Mouse (Mus musculus): Measurements from ENCODE around the gene Upf2.

Upf2 gene

DNA sequence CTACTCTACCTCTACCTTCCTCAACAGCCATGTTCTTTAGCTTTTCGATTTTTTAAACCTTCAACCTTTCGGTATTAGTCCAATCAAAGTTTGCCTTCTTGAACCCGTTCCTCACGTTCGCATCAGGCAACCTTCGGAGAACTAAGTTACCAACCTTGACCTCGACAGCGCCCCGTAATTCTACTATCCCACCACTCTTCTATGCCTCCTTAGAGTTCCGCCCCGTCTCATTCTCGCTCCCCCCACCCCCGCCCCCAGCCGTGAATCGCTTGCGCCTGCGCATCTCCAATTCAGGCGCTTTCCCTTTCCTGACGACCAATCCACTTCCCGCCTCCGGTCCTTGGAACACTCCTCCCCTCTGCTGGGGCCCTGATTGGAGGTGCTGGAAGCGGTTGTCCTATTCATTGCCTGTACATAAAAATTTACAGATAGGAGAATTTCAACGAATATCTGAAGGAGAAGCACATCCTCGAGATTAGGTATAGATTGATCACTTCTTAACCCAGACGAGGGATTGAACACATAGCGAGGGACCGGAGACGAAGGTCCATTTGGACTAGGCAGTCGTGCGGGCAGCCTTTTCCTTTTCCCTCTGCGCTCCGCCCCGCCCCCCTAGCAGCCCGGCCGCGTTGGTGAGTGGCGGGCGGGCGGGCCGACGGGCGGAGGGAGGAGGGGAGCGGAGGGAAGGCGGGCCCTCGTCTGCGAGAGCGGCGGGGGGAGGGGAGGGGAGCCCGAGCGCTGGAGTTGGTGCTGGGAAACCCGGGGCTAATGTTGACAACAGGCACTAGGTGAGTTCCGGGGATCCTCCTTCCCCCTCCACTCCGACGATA, at the start of gene Upf2:
Gene Upf2 (plus strand): TSS at position 704 of the 830 bp plus-strand sequence.
- peak; percentile 93 to 95 for DNase-seq (ENCODE audit: low spot score in 2 of 2)

DNA sequence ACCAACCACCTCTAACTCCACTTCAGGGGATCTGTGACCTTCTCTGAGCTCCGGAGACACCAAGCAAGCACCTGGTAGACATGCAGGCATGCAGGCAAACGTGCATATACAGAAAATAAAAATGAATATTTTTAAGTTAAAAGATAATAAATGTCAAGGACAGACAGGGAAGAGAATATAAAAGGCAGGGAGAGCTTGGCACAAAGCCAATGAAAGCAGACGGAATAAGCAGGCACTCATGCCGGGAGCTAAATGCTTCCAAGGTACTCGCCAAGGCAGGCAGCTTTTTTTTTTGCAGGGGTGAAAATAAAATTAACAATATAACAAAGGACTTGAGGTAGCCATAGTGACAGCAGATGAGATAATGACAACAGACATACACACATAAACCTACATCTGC, 45.2 kb upstream of the Upf2 start:
- no peak for DNase-seq (ENCODE audit: low spot score in 2 of 2)

DNA sequence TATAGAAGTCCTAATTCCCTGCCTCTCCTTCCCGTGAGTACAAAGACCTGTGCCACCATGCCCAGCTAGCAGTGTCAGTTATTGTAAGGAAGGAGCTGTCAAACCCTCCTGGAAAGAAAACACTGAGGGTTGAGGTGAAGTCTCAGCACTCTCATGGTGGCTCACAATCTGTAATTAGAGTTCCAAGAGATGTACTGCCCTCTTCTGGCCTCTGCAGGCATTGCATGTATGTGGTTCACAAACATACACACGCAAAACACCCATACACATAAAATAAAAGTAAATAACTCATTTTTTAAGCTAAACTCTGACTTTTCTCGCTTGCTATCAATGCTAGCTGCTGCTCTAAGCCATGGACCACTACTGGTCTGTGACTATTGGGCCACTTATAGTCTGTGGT, 44.6 kb upstream of the Upf2 start:
- peak; percentile 37 to 55 for DNase-seq (ENCODE audit: low spot score in 2 of 2)

DNA sequence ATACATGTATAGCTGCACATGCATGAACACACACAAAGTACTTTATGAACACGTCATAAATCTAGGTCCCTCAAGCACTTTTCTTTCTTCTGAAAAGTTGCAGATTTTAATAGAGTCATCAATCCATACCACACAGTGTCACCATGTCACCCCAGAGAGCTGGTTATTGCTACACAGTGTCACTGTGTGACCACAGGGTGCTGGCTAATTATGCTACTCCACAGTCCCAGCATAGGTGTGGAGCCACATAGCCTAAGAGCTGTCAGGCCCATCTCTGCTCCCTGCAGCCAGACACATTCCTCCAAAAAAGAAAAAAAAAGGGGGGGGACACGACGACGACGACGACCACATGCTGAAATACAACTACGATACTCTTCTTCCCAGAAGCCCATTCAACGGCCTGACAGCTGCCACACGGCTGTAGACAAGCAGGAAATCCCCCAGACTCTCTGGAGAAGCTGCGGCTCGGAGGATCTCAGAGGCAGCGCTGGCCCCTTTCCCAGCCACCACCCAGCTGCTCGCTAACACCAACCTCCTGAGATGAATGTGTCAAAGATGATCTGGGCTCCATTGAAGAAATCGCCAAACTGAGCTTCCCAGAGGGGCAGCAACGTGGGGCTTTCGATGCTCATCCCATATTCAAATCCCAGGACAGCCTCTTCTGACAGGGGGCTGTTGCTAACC, 39.8 kb upstream of the Upf2 start:
- no peak for DNase-seq (ENCODE audit: low spot score in 2 of 2)

DNA sequence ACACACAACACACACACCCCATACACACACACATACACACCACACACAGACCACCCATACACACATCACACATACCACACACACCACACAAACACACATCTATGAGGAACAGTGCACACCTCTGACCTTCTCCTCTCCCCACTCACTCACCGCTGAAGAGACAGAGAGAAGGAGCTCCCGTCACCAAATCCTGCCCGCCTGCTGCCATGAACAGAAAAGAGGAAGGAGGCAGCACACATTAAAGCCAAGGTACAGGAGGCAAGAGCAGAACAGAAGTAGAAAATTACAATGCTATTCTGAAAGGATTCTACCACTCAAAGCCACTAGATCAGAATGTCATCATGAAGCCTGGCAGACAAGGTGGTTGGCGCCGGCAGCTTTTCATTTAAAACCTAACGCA, 28.4 kb upstream of the Upf2 start:
- DNase-seq (ENCODE audit: low spot score in 2 of 2), result no peak

DNA sequence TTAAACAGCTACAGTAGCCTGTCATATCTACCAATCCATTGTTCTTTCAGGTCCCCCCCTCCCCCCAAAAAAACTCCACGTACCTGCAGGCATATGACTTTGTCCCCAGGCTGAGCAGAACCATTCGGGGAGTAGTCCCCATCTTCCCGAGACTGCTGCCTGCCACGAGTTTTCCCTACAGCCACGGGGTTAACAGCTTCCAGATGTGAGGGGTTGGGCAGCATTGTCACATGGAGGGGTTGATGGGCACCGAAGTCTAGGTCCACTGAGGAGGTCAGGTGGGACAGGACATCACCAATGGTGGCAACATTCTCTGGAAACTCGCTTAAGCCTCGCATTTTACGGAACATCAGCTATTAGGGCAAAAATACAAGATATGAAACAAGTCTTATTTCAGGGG, 27.5 kb upstream of the Upf2 start:
- DNase-seq (ENCODE audit: low spot score in 2 of 2), result no peak

DNA sequence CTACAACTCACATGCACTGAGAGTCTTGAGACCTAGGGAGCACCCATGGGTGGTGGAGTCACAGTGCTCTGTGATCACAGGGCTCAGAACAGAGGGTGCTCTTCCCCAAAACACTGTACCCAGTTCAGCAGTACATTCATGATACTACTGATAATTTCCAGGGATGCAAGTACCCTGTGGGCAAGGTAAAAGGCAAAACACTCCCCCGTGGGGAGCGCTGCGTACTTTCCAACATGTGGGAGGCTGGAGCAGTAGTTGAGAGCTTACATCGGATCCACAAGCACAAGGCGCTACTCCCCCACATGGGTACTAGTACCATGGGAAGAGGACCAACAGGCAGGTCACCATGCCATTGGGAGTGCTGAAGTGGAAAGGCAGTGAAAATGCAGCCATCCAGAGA, 23.8 kb upstream of the Upf2 start:
- no peak for DNase-seq (ENCODE audit: low spot score in 2 of 2)

DNA sequence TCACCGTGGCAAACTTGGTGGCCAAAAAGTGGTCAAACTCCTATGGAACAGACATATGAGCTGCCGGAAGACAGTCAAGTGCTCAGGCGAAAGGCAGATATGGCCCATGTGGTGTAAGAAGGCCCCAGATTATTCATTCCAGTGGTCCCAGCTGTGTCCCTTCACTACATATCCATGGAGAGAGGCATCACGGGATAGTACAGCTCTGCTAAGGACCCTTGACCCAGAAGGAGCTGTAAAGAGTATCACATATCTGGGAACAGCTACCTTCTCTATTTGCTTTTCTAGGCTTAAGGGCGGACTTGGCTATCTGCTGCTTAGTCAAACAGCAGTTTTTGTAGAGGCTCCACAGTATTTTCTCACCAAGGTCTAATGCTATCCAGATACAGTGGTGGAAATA, 21.5 kb upstream of the Upf2 start:
- DNase-seq (ENCODE audit: low spot score in 2 of 2), result no peak

DNA sequence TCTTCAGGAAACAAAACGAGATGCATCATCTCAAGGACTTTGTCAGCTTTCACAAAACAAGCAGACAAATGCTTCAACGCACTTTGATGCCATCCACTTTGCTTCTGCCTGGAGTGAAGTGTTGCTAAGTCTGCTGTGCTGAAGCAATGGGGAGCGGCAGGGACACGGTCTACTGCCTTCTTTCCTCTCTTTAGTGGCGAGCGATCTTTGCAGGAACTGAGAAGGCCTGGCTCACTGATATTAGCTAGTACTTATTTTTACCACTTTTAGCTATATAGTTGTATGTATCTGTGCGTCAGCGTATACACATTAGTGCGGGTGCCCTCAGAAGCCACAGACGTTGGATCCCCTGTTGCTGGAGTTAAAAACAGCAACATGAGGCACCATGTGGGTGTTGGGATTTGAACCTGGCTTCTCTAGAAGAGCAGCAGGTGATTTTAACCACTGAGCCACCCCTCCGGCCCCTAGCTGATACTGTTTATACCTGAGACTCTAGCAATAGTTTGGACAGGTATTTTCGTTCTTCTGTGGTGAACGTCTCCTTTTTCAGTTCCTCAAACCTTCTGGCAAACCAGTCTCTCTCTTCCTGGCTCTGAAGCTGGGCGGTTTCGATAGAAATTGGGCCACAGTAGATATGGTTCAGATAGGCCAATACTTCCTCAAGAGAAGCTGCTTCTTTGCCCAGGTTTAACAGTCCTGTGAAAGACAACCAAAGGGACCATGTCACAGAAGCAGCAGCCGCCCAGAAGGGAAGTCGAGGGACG, 20.8 kb upstream of the Upf2 start:
- DNase-seq (ENCODE audit: low spot score in 2 of 2), result peak in 1 of 2 experiments; percentile 48

DNA sequence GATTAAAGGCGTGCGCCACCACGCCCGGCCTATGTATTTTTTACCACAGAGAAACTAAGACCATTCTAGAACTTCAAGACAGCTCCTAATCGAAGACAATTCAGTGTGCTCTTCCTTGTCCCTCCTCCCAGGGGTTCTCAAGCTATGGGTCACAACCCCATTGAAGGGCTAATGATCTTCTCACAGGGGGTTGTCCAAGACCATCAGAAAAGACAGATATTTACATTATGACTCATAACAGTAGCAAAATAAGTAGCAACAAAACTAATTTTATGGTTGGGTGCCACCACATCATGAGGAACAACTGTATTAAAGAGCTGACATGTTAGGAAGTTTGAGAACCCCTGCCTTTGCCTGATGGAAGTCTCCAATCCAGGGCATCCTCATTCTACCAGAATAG, 19.3 kb upstream of the Upf2 start:
- no peak for DNase-seq (ENCODE audit: low spot score in 2 of 2)

DNA sequence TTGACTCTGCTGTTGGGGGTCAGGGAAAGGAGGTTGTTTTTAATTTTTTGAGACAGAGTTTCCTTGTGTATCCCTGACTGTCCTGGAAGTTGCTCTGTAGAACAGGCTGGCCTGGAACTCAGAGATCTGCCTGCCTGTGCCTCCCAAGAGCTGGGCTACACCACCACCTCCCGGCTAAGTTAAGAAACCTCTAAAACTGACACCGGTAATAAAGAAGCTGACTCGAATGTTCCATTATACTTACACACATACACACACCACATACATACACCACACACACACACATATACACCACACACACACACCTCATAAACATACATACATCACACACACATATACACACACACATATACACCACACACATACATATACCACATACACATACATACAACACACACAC, 16.3 kb upstream of the Upf2 start:
- DNase-seq (ENCODE audit: low spot score in 2 of 2), result no peak

DNA sequence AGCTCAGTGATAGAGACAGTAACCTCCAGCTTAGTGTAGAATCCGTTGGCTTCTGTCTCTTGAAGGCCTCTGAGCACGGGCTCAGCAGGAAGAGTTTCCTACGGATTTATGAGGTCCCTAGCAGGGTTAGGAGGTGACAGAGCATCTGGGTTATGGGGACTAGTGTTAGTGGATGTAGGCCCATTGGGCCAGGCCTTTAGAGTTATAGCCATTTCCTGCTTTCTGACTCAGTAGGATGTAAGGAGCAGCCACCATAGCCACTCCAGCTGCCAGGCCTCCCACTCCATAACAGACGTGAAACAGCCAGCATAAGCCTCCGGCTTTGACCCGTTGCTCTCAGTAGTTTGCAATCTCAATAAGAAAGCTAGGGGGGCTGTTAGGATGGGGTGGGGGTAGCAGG, 15.2 kb upstream of the Upf2 start:
- DNase-seq (ENCODE audit: low spot score in 2 of 2), result no peak

DNA sequence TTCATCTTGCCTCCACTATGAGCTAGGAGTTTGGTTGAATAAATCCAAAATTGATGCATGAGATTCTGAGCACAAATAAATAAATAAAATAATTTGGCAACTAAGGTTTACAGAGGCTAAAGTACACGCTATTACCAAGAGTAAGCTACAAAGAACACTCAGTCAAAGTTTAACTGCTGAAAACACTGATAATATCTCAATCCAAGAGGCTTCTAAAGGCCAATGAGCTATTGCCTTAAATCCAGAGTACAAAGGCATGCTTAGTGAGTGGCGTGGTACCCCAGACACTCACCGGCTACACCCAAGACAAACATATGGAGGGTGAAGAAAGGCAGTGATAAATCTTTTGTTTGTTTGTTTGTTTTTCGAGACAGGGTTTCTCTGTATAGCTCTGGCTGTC, 14.7 kb upstream of the Upf2 start:
- DNase-seq (ENCODE audit: low spot score in 2 of 2), result no peak

DNA sequence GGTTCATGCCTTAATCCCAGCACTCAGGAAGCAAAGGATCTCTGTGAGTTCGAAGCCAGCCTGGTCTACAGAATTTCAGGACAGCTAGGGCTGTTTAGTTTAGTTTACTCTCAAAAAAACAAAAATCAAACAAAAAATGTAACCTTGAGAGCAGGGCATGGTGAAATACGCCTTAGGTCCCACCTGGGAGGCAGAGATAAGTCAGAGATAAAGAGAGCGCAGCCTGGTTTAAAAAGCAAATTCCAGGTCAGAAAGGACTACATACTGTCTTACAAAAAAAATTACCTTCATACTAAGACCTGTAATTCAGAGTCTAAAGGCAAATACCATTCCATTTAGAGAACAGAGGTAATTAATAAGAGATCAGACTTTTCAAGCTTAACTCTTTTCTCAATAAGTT, 11.9 kb upstream of the Upf2 start:
- no peak for DNase-seq (ENCODE audit: low spot score in 2 of 2)

DNA sequence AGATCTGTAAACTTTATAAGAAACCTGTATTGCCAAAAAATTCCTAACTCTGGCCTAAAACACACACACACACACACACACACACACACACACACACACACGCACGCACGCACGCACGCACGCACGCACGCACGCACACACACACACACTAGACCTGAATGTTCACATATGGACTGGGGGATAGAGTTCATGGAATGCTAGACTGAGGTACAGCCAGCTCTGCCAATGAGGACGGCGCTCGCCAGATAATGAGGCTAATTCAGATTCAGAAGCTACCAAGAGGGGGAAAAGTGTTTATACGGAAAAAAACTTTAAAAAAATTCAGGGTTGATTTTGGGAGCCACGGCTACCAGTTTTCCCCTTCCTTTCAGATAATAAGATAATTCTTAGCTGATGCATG, 11.4 kb upstream of the Upf2 start:
- no peak for DNase-seq (ENCODE audit: low spot score in 2 of 2)

DNA sequence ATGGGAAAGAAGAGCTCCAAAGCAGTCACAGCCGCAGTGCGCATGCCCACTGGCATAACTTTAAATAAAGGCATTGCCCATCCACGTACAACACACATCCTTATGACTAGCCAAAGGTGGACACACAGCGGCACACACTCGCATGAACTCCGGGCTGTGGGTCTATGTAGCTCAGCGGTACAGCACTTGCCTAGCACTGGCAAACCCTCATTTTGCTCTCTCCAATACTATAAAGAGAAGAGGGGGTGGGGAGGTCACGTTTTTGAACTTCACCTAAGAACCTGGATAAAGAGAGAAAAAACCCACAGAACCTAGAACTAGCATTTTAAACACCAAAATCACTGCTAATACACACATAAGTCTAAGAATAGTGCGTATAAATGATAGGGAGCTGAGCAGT, 10.3 kb upstream of the Upf2 start:
- no peak for DNase-seq (ENCODE audit: low spot score in 2 of 2)

DNA sequence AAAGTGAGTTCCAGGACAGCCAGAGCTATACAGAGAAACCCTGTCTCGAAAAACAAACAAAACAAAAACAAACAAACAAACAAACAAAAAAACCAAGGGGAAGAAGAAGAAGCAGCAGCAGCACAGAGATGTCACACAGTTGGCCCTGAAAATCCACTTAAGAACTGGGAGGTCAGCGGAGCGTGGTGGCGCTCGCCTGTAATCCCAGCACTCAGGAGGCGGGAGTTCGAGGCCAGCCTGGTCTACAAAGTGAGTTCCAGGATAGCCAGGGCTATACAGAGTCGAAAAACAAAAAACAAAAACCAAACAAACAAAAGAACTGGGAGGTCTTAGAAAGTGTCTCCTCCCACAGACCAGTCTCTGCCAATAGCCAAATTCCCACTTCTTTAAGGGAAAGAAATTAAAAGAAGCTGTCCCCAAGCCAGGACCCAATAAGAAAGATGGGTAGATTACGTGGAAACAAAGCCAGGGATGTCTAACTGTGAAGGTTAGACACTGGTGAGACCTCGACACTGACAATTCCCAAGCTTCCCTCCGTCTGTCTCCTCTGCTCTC, 9.3 kb upstream of the Upf2 start:
- no peak for DNase-seq (ENCODE audit: low spot score in 2 of 2)

DNA sequence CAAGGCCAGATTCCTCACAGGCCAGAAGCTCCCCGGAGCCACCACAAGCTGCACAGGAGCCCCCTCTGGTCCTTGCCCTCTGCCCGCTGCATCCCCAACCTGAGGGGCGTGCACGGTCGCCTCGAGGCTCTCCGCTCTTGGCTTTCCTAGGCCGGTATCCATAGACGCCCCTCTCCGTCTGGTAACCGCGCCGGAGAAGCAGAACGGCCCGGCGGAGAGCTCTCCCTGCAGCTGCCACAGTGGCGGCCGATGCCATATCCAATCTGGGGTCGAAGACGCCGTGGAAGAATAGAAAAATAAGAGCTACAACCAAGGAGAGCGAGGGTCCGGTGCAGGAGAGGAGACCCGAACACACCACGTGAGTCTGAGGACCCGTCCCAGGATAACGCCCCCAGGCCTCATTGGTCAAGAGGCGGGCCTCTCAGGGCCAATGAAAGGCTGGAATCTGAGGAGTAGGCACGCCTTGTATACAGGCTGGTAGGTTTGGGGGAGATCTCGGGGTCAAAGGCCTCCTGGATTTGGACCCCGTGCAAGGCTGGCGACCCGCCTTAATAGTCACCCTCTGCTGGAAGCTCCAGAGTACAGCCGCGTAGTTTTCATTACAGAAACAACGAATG, 8.7 kb upstream of the Upf2 start, which contains the start of gene Dhtkd1:
Gene Dhtkd1 (minus strand): TSS at position 377 of the 617 bp plus-strand sequence.
- peak in 1 of 2 experiments; percentile 4 for DNase-seq (ENCODE audit: low spot score in 2 of 2)

DNA sequence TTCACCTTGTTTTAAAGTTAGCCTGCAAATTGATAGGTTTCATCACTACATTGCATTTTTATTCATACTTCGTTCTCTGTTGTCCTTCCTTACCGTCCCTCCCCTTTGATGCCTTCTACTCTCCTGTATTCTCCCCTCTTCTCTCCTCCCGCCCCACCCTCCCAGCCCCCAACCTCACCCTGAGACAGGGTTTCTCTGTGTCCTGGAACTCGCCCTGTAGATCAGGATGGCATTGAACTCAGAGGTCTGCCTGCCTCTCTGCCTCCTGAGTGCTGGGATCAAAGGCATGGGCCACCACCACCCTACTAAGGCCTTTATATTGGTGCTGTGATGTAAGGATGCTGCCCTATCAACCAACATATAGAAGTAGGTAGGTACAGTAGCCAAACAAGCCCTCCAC, 8.2 kb upstream of the Upf2 start:
- no peak for DNase-seq (ENCODE audit: low spot score in 2 of 2)

DNA sequence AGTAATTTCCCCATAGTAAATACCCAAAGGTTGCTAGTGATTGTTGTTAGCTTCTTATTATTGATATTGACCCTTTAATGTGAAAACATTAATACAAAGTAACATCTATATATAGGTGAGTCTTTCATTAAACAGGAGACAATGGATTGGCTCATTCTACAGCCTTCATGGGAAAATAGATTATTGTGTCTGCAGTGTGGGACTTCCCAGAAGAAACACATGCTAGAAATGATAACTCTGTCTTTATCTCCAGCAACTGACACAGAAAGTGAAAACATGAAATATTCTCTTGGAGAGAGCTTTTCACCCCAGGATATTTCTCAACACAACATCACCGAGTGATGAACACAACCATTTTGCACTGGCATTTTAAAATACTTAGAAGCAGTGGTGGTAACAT, 5.6 kb upstream of the Upf2 start:
- no peak for DNase-seq (ENCODE audit: low spot score in 2 of 2)

DNA sequence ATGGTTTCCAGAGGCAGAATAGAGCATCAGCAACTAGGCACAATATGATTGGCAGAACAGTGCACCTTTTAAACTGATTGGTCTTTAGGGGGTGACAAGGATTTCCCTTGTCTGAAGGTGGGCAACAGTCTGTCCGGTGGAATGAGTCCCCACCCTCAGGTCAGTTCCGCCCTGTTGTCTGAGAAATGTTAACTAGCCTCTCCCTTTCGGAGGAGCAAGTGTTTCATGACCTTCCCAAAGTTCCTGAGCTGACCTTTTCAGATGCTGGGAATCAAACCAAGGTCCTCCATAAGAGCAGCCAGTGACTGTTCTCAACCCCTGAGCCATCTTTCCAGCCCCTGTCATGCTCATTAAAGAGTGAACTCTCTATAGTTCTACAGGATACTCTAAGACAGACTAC, 4.4 kb upstream of the Upf2 start:
- no peak for DNase-seq (ENCODE audit: low spot score in 2 of 2)

DNA sequence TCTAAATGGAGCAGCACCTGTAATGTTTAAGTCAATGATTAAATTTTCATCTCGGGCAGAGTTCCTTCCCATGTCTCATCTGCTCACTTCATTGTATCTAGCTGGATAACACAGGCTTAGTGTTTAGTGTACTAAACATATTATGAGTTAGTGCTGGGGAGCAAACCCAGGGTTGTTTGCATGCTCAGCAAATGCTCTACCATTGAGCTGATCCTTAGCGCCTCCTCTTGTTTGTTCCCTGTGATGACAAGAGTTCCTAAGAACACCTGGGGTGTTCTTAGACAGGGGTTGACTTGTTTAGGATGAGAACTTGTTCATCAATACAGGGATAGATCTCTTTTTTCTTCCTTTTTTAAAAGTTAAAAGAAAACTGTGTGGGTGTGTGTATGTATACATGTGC, 2.3 kb upstream of the Upf2 start:
- DNase-seq (ENCODE audit: low spot score in 2 of 2), result no peak
